Mouse (Mus musculus) neural tube, embryonic 14.5 days (tissue): Measurements from ENCODE around the gene Kcnk2. TPM values are rescaled to one million over a fixed set of nuclear protein-coding genes. Genes with fewer than 3 reads are reported as not detected.

Source experiments
- ATAC-seq: fragments of 200-750 bp; cut with Nextera tagmentation; 2 replicates; pipeline ENCODE4 v1.8.0; 2017; ENCODE audit warnings: low read depth, mild to moderate bottlenecking, moderate TSS enrichment, moderate library complexity
- H3K27ac ChIP-seq: fragments of 300-500 bp; sonication (generic); 2 replicates; pipeline ENCODE4 v1.5.1; 2014; ENCODE audit warnings: low read depth, mild to moderate bottlenecking, control low read depth, low read length, moderate library complexity, mixed read lengths
- H3K27me3 ChIP-seq: fragments of 300-500 bp; sonication (generic); 2 replicates; pipeline ENCODE4 v1.6.1; 2014; ENCODE audit warnings: low read length; ENCODE audit not compliant: control insufficient read depth, insufficient read depth
- H3K36me3 ChIP-seq: fragments of 300-500 bp; sonication (generic); 2 replicates; pipeline ENCODE4 v1.6.1; 2014; ENCODE audit warnings: low read length, mixed read lengths; ENCODE audit not compliant: control insufficient read depth, insufficient read depth
- H3K4me1 ChIP-seq: fragments of 300-500 bp; sonication (generic); 2 replicates; pipeline ENCODE4 v1.6.1; 2014; ENCODE audit warnings: low read length; ENCODE audit not compliant: control insufficient read depth, insufficient read depth
- H3K4me2 ChIP-seq: fragments of 300-500 bp; sonication (generic); 2 replicates; pipeline ENCODE4 v1.6.1; 2014; ENCODE audit warnings: mild to moderate bottlenecking, low read depth, low read length, control low read depth
- H3K4me3 ChIP-seq: fragments of 300-500 bp; sonication (generic); 2 replicates; pipeline ENCODE4 v1.5.1; 2014; ENCODE audit warnings: low read depth, low read length, control low read depth, mixed read lengths
- H3K9ac ChIP-seq: fragments of 300-500 bp; sonication (generic); replicated peaks from 2 replicates; pipeline ENCODE4 v1.6.1; 2014; ENCODE audit warnings: low read depth, mild to moderate bottlenecking, control low read depth, low read length, mixed read lengths
- H3K9me3 ChIP-seq: fragments of 300-500 bp; sonication (generic); 2 replicates; pipeline ENCODE4 v1.6.1; 2016; ENCODE audit warnings: low read length; ENCODE audit not compliant: control insufficient read depth
- WGBS: fragments of 180-500 bp; shearing (Covaris S2); extraction: QIAGEN DNeasy Blood & Tissue Kit; methylation state at CpG from one replicate; pipeline ENCODE4 v1.1.7; 2014; 5-methylcytosine and 5-hydroxymethylcytosine counted together
- microRNA-seq: library from miRNA; unstranded; fragments of <30 nt; microRNA quantifications from one replicate; pipeline ENCODE4, GENCODE M21; 2016
- polyA plus RNA-seq: library from polyadenylated mRNA; unstranded; fragments of >200 nt; fragmentation: Nextera tagmentation; extraction: Ambion mirVana; gene quantifications from 2 replicates; pipeline ENCODE4 v1.2.1, GENCODE M21; 2014

Gene Kcnk2
- polyA plus RNA-seq, 1 experiment from 2014 or later: 18.7 TPM

DNA sequence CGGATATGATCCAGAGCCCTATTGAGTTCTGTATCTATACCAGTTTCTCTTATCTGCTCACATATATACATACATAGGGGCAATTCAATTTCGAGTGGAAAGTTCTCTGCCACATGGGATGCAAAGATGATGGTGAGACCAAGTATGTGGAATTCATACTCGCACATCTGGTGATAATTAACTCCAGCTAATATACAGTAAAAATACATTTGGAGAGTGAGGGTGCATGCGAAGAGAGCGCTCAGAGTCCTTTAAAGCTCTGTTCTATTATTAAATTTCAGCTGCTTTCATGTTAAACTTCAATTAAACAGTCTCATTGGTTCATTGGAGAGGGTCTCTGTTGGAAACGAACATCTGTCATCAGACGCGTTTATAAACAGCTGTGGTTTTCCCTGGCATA lies 228.6 kb downstream of the Kcnk2 start:
- no peaks in the 10 kb centered on the region for H3K9me3 ChIP-seq
- no peaks in the 10 kb centered on the region for H3K27me3 ChIP-seq
- no peak overlapping the region for H3K4me2 ChIP-seq
- ATAC-seq: no peak
- no peaks in the 10 kb centered on the region for H3K36me3 ChIP-seq
- H3K4me1 ChIP-seq: no peaks in the 10 kb centered on the region
- H3K4me3 ChIP-seq: no peak overlapping the region
- WGBS: 63% methylated on average over 8 of the region's 8 CpGs
- H3K9ac ChIP-seq: no peak overlapping the region
- no peak overlapping the region for H3K27ac ChIP-seq

- ATAC-seq: no peak
- WGBS: 79% methylated on average over 4 of the region's 4 CpGs
- Histone ChIP-seq H3K27ac (no peak overlapping the region), H3K9me3 (no peaks in the 10 kb centered on the region), H3K4me3 (no peak overlapping the region), H3K4me2 (no peak overlapping the region), H3K36me3 (no peaks in the 10 kb centered on the region), H3K4me1 (no peaks in the 10 kb centered on the region), H3K27me3 (no peaks in the 10 kb centered on the region), H3K9ac (no peak overlapping the region)
Observed at GRCm38 (mm10) chr1:189171138-189171537, 230.9 kb downstream of the Kcnk2 start.

GRCm38 (mm10) chr1:189165756-189166155 lies 236.3 kb downstream of the Kcnk2 start:
- no peaks in the 10 kb centered on the region for H3K36me3 ChIP-seq
- 86% methylated on average over 6 of the region's 6 CpGs for WGBS
- H3K9me3 ChIP-seq: no peaks in the 10 kb centered on the region
- no peak overlapping the region for H3K9ac ChIP-seq
- no peak overlapping the region for H3K4me2 ChIP-seq
- no peaks in the 10 kb centered on the region for H3K27me3 ChIP-seq
- no peak overlapping the region for H3K4me3 ChIP-seq
- no peak for ATAC-seq
- H3K4me1 ChIP-seq: no peaks in the 10 kb centered on the region
- H3K27ac ChIP-seq: no peak overlapping the region

- WGBS: 52% methylated on average over 6 of the region's 6 CpGs
- Histone ChIP-seq H3K27ac (no peak overlapping the region), H3K4me2 (no peak overlapping the region), H3K27me3 (no peaks in the 10 kb centered on the region), H3K4me1 (no peaks in the 10 kb centered on the region), H3K4me3 (no peak overlapping the region), H3K36me3 (no peaks in the 10 kb centered on the region), H3K9me3 (no peaks in the 10 kb centered on the region), H3K9ac (no peak overlapping the region)
- no peak for ATAC-seq
Observed at GRCm38 (mm10) chr1:189165141-189165540, 236.9 kb downstream of the Kcnk2 start.

GRCm38 (mm10) chr1:189164721-189165120 lies 237.4 kb downstream of the Kcnk2 start:
- no peaks in the 10 kb centered on the region for H3K4me1 ChIP-seq
- H3K36me3 ChIP-seq: no peaks in the 10 kb centered on the region
- no peaks in the 10 kb centered on the region for H3K9me3 ChIP-seq
- no peak overlapping the region for H3K4me2 ChIP-seq
- H3K9ac ChIP-seq: no peak overlapping the region
- H3K27ac ChIP-seq: no peak overlapping the region
- no peak for ATAC-seq
- WGBS: 75% methylated on average over 4 of the region's 4 CpGs
- no peak overlapping the region for H3K4me3 ChIP-seq
- no peaks in the 10 kb centered on the region for H3K27me3 ChIP-seq

DNA sequence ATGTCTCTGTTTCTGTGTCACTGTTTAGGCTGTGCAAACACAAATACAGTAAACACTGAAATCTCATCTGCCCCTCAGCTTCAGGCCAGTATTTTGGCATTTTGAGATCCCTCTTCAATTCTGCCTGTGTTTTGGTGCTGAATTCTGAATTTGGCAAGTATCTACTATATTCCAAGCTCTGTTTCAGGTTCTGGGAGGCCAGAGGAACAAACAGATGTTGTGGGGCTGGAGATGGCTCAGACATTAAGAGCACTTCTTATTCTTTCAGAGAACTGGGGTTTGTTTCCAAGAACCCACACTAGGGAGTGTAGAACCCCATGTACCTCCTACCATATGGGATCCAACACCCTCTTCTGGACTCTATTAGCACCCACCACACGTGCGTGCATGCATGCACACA lies 237.8 kb downstream of the Kcnk2 start:
- 91% methylated on average over 2 of the region's 2 CpGs for WGBS
- Histone ChIP-seq H3K4me1 (no peaks in the 10 kb centered on the region), H3K27me3 (no peaks in the 10 kb centered on the region), H3K36me3 (no peaks in the 10 kb centered on the region), H3K4me2 (no peak overlapping the region), H3K4me3 (no peak overlapping the region), H3K9me3 (no peaks in the 10 kb centered on the region), H3K9ac (no peak overlapping the region), H3K27ac (no peak overlapping the region)
- ATAC-seq: no peak

Small RNA genes lying within 50 kb of the gene (microRNA-seq; reads per million reads assigned to microRNA genes)
- gene Gm24092: not detected
